Mouse (Mus musculus) kidney, postnatal 10 days (tissue): ENCODE results near the gene Tmem243.
"Not testable (repeated sequence)": the region's sequence is repeated elsewhere in the genome, so short reads cannot be mapped to it uniquely, and the experiment has no call there.

Experiments
- DNase-seq: peaks from one replicate; pipeline ENCODE4 v3.0.0; 2021; ENCODE audit warnings: mixed read lengths

The Tmem243 gene

DNA sequence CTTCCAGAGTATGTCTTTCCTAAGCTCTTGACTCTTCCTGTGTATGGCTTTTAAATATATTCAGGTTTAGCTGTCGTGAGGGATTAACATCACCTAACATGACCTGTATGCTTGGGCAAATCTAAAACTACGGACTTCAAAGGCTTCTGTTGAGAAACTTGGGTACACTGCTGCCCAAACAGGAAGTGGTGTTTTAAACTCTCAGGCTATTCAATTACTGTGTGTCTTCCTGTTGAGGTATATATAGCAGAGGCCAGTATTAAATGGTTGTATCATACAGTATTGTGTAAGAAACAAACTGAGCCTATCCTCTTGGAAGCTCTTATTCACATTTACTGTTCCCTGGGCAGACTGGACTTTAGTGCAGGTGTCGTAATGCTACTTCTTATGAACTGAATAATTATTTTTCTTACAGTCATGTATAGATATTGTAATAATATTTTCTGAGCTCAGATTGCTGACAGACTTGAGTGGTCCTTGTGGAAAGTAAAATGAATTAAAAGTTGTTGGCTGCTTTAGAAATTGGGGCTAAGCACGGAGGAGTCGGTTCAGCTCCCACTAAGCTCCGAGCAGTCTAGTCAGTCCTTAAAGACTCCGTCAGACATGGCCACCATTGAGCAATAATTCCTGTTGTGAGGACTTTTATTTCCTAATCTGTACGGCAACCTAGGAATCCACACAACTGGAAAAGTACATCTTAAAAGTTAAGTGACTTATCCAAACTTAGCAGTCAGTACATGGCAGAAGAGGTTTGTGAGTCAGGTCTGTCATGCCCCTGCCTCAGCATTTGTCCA lies 7.0 kb downstream of the Tmem243 start:
- no peak for DNase-seq

DNA sequence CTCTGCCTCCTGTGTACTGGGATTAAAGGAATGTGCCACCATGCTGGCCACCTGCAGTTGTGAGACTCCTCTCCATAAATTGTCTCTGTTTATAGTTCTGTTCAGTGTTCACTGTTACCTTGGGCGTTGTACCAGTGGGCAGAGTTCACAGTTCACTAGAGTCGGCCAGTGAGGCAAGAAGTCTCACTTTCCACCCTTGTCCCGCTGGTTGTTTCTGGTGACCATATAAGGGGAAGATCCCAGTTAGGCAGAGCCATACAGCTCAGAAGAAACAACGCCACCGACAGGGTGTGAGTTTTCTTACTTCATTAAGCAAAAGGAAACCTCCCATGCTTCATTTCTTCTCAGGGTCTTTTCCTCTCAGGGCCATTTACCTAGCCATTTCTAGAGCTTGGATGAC lies 8.0 kb downstream of the Tmem243 start:
- peak; percentile 21 for DNase-seq

DNA sequence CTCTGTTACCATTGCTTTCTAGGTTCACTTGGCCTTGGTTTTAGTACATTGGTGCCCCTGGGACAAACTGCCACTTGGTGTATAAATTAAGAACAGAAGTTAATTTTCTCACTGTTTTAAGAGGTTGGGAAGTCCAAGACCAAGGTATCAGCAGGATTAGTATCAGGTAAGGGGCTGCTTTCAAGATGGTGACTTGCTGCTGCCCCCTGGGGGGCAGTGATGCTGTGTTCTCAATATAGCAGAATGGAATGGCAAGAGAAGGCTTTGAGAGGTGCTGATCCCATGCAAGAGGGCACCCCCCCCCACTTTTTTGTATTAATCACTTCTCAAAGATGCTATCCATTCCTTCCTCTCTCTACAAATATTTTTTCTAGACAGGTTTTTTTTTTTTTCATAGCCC lies 9.1 kb downstream of the Tmem243 start:
- peak; percentile 18 for DNase-seq

DNA sequence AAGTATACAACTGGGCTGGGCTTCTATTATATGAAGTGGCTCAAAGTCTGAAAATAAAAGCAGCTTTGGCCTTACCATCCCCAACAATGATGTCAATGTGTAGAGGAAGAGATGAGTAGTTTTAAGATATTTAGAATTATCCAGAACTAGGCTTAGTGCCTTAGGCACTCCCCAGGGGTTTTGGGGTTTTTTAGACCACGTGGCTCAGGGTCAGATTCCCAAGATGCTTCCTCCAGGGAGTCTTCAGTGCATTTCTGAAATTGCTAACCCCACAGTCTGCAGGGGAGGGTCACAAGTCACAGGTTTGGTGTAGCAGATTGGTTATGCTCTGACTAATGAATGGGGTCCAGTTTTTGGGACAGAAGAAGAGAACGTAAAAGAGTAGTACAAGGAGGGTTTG lies 10.8 kb downstream of the Tmem243 start:
- no peak for DNase-seq

DNA sequence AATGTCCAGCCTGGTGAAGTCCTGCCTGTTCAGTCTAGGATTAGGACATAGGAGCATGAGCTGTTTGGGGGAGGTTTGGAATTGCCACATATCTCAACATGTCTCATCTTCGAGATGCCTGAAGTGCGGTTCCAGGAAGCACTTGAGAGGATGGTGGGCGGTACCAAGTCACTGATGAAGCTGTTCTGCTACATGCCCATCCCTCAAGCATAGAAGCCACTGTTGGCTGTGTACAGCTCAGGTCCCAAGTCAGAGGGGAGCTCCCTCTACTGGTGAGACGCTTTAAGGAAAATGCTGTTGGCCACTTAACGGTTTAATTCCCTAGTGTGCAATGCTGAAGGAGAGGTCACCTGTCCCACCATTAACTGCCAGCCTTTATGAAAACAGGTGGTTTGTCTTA lies 11.3 kb downstream of the Tmem243 start:
- DNase-seq, result peak; percentile 71

DNA sequence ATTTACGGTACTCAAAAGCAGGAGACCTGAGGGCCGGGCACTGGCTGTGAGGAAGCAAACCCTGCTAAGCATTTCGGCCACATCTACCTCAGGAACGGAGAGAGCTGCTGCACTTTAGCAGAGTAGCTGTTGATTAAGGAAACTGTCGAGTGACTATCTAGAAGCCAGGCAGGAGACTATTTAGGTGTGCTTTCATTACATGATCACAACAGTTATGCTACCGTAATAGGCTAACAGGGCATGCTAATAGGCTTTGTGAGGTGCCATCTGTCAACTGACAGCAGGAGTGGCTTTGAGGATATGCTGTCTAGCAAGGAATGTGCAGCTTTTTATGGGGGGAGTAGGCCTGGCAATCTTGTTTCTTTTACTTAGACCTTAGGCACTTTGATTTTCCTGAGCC lies 13.7 kb downstream of the Tmem243 start:
- DNase-seq, result no peak

DNA sequence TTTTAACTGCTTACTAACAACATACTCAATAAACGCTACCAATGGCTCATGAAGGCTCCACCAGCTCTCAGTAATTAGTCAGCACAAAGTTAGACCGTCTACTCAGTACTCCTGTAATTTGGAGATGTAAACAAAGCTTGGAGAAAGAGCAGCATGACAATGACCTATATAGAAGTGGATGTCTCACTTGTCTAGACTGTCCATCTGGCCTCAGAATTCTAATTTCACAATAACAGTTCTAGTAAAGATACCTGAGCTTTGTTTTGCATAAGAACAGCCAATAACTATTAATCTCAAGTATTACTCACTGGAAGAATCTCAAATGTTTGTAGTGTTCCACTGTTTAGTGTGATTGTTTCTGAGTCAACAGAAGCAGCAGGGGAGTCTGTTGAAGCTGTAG lies 23.7 kb downstream of the Tmem243 start:
- no peak for DNase-seq

DNA sequence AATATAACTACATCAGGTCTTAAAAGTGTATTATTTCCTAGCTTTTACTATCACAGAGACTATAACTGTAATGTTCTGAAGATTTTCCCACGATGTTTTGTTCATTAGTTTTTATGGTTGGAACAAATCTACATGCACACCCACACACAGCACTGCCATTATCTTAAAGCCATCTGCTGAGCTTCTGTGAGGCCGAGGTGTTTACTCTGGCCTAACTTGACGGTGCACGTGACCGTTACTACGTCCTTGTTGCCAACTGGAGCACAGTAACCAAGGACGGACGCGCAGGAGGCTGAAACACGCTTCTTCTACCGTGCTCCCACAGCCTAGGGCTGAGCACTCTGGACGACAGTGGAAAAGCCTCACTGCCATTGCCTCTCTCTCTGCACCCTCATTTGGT lies 28.1 kb downstream of the Tmem243 start:
- no peak for DNase-seq

DNA sequence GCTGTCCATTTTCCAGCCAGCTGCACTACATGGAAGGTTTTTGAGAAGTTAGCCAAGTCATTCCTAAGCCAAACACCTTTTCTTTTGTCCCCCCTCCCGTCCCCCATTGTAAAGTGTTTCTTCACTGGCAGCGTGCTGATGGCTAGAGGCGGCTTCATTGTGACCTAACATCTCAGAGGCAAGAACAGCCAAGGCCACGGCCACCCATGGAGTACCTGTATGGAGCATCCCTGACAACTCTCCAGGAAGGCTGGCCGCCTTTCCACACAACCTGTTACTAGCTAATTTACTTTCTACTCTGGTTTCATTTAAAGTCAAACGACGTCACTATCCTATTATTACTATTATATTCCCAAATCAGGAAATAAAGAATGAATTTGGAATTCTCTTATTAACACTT lies 31.3 kb downstream of the Tmem243 start:
- no peak for DNase-seq

DNA sequence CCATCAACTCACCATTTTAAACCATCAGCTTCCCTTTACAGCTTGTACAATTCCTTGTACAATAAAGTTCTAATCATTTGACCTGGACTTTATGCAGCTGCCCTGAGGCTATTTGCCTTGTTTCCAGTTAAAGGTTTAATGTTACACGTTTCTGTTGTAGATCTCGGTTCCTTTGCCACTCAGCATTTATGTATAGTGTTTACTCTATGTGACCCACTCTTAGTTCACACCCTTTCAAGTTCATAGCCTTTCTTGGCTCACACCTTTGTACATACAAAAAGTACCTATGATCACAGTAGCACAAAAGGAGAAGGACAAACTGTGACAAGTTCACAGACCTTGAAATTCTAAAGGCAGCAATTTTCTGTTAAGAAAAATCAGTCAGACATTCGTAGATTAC lies 35.1 kb downstream of the Tmem243 start:
- DNase-seq, result no peak

DNA sequence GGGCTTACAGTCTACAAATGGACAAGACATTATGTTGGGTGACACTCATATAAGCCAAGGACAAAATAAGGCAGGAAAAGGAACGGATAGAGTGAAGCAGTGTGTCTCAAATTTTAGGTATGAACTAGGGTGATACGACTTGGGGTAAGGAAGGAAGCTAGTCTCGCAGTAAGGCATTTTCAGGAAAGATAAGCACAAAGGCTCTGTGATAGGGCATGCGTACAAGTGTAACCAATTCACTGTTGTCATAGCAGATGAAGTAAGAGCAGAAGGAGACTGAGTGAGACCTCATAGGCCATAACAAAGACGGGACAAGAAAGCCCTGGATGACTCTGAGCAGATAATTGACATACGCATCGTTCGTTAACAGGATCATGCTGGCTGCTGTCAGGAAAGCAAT lies 40.3 kb downstream of the Tmem243 start:
- DNase-seq, result no peak

DNA sequence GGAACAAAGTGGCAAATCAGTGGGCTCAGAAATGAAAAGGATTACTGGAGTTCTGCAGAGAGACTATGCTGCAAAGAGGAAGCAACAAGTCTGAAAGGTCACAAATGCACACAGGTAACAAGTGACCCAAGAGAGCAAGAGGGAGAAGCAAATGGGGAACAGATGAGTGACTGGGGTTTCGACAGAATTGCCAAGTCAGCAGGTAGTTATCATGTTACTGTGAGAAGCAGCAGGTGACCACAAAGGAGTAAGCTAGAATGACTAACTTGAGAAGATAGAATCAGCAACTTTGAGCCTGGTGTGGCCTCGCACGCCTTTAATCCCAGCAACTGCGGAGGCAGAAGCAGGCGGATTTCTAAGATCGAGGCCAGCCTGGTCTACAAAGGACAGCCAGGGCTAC lies 41.9 kb downstream of the Tmem243 start:
- DNase-seq, result no peak

DNA sequence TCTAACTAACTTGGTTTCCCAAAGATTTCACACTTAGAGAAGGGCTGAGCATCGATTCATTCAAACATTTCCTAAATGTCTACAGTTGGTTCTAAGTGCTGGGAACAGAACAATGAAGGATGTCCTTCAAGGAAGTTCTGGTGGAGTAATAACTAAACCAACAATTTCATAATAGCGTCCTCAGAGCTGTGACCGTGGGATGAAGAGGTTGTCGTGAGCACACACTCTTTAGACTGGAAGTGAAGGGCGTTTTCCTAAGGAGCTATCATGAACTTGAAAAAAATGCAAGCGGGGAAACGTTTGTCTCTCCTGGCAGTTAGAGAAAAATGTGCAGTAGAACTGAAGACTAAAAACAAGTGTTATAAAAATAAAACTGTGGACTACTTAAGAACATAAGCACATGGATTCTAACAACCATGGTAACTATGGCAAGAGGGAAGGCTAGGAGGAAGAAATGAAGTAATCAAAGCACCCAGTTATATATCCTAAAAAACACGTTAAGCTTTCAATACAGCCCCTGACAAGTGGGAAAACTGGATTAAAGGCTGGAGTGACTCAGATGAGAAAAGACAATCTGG lies 48.9 kb downstream of the Tmem243 start:
- no peak for DNase-seq

DNA sequence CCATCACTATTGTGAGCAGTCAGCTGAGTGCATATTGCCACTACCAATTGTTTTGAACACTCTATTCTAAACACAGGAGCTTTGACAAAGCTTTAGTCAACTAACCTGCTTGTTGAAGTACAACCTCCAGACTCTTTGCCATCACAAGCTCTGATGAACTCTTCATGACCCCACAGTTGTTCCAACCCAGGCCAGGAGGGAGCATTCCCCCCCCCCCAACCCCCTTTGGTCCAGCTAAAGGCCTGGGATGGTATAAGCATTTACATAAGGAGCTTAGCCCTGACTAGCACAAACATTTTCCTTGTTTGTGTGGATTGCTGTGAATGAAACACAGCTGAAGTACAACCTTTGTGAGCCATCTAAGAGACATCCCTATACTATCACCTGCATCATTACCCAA lies 56.3 kb downstream of the Tmem243 start:
- no peak for DNase-seq

DNA sequence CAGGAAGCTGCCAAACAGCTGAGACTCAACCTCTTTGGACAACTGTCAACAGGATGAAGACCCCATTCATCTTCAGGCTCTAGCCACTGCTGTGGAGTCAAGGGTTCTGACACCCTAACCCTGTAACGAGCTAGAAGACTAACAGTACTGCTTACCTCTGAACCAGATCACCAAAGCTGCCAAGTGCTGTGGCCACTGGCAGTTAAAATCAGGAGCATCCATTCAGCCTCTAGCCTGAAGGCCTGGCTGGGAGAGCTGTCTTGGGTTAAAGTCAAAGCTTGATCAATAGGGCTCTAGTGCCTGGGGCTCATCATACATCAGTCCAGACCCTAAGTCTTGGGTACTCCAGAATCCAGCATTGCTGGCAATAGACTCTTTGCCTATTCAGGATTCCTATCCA lies 56.9 kb downstream of the Tmem243 start:
- DNase-seq, result no peak

DNA sequence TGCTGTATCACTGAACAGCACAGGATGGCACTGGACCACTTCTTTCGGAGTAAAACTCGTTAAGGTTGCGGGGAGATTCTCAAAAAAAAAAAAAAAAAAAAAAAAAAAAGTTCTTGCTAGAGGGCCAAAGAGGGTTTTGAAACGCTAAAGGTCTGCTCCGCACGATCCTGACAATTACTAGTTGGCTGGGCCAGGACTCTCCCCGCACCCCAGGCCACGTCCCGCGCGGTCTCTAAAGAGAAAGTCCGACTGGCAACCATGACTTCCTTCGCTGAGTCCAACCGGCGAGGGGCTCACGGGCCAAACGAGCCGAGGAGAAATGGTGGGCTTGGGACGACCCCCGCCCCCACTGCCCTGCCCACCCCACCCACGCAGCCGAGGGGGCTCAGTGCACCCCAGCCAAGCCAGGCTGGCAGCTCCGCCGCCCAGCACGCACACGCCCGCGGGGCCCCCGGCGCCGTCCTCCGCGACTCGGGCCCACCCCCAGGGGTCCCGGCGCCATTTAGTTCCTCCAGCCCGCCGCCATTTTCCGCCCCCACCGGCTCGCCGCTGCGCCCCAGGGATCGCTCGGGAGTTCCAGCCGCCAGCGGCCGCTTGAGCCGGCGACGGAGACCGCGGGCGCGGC lies 60.5 kb downstream of the Tmem243 start:
- peak; percentile 65 for DNase-seq

DNA sequence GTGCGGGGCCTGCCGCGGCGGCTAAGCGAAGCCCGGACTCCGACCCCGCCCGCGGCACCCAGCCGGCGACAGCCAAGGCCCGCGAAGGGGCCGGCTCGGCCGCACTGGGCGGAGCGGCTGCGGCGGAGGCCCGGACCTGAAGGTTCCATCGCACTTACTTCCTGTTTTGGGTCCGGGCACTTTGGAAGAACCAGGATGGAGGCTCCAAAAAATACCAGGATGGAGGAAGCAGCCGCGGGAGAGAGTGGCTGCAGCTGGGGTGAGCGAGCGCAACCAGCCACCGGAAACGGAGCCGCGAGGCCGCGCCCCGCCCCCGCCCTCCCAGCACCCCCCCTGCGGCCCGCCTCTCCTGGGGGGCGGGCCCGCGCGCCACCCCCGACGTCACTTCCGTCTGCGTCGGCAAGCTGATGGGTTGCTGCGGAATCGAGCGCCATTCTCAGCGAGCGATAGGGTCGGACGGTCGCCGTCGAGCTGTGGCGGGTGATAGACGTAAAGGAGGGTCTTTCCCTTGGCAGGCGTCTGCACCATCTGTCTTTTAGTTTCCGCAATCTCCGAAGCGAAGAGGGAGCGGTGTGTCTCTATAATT lies 61.1 kb downstream of the Tmem243 start, which contains the start of gene Dmtf1:
Dmtf1 (minus strand) TSS at position 321 of the 586 bp plus-strand sequence.
- DNase-seq, result peak; percentile 95

DNA sequence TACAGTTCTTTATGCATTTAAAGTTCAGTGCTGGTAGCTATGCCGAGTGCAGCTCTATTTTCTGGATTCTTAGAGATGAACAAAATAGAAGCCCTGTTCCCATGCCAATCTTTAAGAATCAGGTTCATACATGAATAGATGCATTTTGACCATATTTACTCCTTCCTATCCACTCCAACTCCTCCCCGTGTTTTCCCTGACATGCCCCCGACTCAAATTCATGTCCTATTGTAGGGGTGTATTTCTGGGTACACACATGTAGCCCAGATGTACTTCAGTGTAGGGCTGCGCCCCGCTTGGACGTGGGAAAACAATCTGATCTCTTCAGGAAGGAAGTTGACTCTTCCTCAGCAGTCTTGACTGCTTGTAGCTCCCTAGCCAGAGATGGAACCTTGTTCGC lies 61.6 kb downstream of the Tmem243 start:
- DNase-seq, result peak; percentile 16

DNA sequence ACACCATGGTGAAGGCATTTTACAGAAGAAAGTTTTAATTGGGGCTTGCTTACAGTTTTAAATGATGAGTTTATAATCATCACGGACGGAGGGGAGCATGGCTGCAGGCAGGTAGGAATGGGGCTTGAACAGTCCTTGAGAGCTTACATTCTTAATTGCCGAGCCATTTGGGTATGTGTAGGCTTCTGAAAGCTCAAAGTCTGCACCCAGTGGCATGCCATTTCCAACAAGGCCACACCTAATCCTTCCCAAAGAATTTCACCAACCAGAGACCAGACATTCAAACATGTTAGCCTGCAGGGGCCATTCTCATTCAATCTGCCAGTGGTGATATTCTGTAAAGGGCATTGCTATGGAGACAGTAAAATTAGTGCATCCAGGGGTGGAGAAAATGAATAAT lies 62.9 kb downstream of the Tmem243 start:
- no peak for DNase-seq

DNA sequence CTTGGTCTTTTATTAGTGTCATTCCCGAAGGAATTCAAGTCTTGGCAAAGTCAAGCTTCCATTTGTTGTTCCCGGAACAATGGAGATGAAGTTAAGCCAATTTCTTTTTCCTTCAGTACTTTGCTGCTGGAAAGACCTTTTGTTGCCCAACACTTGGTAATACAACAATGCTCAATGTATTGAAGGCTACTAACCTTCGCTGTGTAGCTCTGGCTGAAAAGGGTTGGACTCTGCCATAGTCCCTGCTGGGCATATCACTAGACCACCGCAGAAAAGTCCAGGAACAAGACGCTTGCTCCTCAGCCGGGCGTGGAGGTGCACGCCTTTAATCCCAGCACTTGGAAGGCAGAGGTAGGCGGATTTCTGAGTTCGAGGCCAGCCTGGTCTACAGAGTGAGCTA lies 64.7 kb downstream of the Tmem243 start:
- not testable (repeated sequence) for DNase-seq

DNA sequence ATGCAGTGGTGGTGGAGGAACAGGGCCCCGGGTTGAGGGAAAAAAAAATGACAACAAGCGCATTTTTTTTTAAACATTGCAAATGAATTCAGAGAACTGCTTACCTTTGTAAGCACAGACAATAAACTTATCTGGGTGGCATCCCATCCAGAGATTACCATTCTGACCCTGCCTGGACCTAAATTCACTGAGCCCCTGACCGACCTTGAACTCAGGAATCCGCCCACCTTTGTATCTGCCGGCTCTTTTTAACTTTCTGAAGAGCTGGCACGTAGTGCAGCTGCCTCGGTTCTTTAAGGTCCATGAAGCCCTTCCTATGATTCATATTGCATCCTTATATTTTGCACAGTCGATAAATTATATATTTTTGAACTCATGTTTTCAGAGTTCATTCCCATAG lies 65.9 kb downstream of the Tmem243 start:
- no peak for DNase-seq

DNA sequence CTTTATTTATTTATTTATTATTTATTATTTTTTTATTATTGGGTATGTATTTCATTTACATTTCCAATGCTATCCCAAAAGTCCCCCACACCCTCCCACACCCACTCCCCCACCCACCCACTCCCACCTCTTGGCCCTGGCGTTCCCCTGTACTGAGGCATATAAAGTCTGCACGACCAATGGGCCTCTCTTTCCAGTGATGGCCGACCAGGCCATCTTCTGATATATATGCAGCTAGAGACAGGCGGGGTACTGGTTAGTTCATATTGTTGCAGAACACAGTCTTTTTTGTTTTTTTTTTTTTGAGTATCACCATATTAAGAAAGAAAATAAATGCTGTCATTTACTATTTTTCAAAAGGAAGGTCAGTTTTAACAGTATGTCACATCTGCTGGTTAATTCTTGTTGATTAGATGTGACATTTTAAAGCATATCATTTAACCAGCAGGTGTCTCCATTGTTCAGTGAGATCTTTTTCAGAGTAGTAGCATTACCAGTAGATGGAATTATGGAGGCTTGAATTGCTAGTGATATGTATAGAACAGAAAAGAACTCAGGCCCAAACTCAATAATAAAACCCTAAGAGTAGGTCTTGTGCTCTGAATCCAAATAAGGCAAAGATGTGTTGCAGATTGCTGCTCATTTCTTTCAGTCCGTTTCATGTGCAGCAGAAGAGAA lies 69.0 kb downstream of the Tmem243 start:
- DNase-seq, result not testable (repeated sequence)

DNA sequence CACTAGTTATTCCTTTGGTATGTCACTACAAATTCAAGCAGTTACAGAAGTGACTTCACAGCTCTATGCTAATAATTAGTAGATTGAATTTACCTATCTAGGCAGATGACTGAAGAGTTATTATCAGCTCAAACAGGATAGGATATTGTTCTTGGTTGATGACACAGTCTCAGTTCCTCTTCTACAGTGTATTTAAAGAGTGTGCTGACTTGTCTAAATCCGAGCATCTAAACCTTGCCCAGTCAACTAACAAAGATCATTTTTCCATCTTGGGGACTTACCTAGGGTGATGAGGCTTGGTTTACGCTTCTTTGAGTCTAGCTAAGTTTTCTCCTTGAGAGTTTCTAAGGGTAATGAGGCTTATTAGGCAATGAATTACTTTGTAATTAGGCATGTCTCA lies 72.8 kb downstream of the Tmem243 start:
- no peak for DNase-seq
